Comparison of ENCODE assay signal across 11 mouse cellular contexts in the genomic region with DNA sequence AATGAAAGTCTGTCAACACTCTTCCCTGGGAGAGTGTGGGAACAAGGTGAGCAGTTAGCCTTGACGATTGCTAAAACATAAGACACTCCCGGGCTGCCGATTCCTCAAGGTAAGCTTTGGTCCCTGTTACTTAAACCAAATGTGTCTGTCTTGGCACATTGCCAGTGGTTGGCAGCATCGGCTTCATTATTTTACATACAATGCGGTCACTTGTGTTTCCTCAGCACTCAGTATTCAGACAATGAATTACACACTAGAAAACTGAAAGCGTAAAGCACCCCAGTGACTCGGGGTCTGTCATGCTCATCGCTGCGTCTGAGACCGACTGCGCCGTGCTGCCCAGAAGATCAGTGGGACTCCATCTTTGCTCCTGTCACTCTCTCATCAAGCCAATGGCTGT.
DNase-seq lines count a peak whose midpoint lies in the region; ATAC-seq and TF ChIP-seq lines count a peak whose summit lies in the region.
"Had no signal": no experiment of that assay in that cellular context is flagged by ENCODE, and none has a peak within 500 bp of the region (broad histone marks: within the 10 kb centered on the region; RNA-seq: fewer than 3 reads in every experiment).

No protein-coding gene starts in this region.

- H3K36me3 ChIP-seq in hindbrain, postnatal 0 days (ENCODE audit: insufficient read depth, low read length): no peaks in the 10 kb centered on the region
- no peaks in the 10 kb centered on the region for H3K36me3 ChIP-seq in midbrain, embryonic 13.5 days
- H3K36me3 ChIP-seq in liver, embryonic 12.5 days: no peaks in the 10 kb centered on the region
- H3K36me3 ChIP-seq: G1E had no signal

- no peak for TF ChIP-seq CTCF in hindbrain, postnatal 0 days (IDR thresholded peaks at IDR 0.05; ENCODE audit: low read depth)

- H3K4me1 ChIP-seq in hindbrain, postnatal 0 days (ENCODE audit: insufficient read depth, low read length): no peaks in the 10 kb centered on the region
- H3K4me1 ChIP-seq in midbrain, embryonic 13.5 days (replicated peaks): 0 out of 2 replicates have a peak, but pooled peaks cover 2% of the 10 kb centered on the region
- no peaks in the 10 kb centered on the region for H3K4me1 ChIP-seq in liver, embryonic 12.5 days

- peak overlapping the region; percentile 17 for H3K27ac ChIP-seq in hindbrain, postnatal 0 days
- H3K27ac ChIP-seq in midbrain, embryonic 13.5 days: peak overlapping the region; percentile 64; the same call in 1 of the 2 replicates
- no peak overlapping the region for H3K27ac ChIP-seq in liver, embryonic 12.5 days
- H3K27ac ChIP-seq: macrophage had no signal

- peak; percentile 10 for DNase-seq in ZHBTc4 (ENCODE audit: low read depth, low spot score)
- DNase-seq in cerebellum, postnatal 10 days: peak; percentile 74 to 81
- DNase-seq in hindbrain, postnatal 0 days (ENCODE audit: low spot score): peak; percentile 77
- no peak for DNase-seq in kidney, adult 9 months
- no peak for DNase-seq in urinary bladder, postnatal 25 days (ENCODE audit: low spot score)
- DNase-seq: kidney, adult 18-20 months had no signal

- H3K9ac ChIP-seq in hindbrain, postnatal 0 days (replicated peaks; ENCODE audit: low read length): no peak overlapping the region; the same call in 1 of the 2 replicates
- H3K9ac ChIP-seq in midbrain, embryonic 13.5 days (replicated peaks): no peak overlapping the region
- no peak overlapping the region for H3K9ac ChIP-seq in liver, embryonic 12.5 days

- ATAC-seq in hindbrain, postnatal 0 days: peak; percentile 81
- ATAC-seq in midbrain, embryonic 13.5 days: peak; percentile 84
- no peak for ATAC-seq in megakaryocyte progenitor cell, adult 5-6 weeks (replicated peaks; ENCODE audit: poor library complexity)
- ATAC-seq in liver, embryonic 12.5 days: no peak

- no peaks in the 10 kb centered on the region for H3K9me3 ChIP-seq in hindbrain, postnatal 0 days (ENCODE audit: low read length)
- H3K9me3 ChIP-seq in midbrain, embryonic 13.5 days: no peaks in the 10 kb centered on the region
- H3K9me3 ChIP-seq in liver, embryonic 12.5 days (replicated peaks): no peaks in the 10 kb centered on the region
- H3K9me3 ChIP-seq: G1E had no signal

- 19% methylated on average over 12 of the region's 12 CpGs for WGBS in hindbrain, postnatal 0 days
- WGBS in midbrain, embryonic 13.5 days: 58% methylated on average over 12 of the region's 12 CpGs
- WGBS in liver, embryonic 12.5 days (ENCODE audit: insufficient replicate concordance): 76% methylated on average over 12 of the region's 12 CpGs

- peak overlapping the region; percentile 23 for H3K4me3 ChIP-seq in hindbrain, postnatal 0 days (ENCODE audit: low read length)
- peak overlapping the region; percentile 22; the same call in 1 of the 2 replicates for H3K4me3 ChIP-seq in midbrain, embryonic 13.5 days (replicated peaks)
- H3K4me3 ChIP-seq in liver, embryonic 12.5 days: no peak overlapping the region

- no peaks in the 10 kb centered on the region for H3K27me3 ChIP-seq in hindbrain, postnatal 0 days (ENCODE audit: insufficient read depth, low read length)
- no peaks in the 10 kb centered on the region for H3K27me3 ChIP-seq in midbrain, embryonic 13.5 days
- H3K27me3 ChIP-seq in liver, embryonic 12.5 days (replicated peaks): no peaks in the 10 kb centered on the region

- H3K4me2 ChIP-seq in hindbrain, postnatal 0 days (ENCODE audit: low read depth, low read length): peak overlapping the region; percentile 49
- H3K4me2 ChIP-seq in midbrain, embryonic 13.5 days (replicated peaks): peak overlapping the region; percentile 32; the same call in 1 of the 2 replicates
- no peak overlapping the region for H3K4me2 ChIP-seq in liver, embryonic 12.5 days

Comparison
In these comparisons a context has a peak if more than half of its experiments do, and no peak if none do; other contexts are left out.
1. DNase-seq: peak in ZHBTc4 (single experiment), cerebellum, postnatal 10 days (2 of 2) and hindbrain, postnatal 0 days (single experiment); none in kidney, adult 9 months (single experiment) and urinary bladder, postnatal 25 days (single experiment).
2. ATAC-seq: peak in hindbrain, postnatal 0 days (single experiment) and midbrain, embryonic 13.5 days (single experiment); none in megakaryocyte progenitor cell, adult 5-6 weeks (single experiment) and liver, embryonic 12.5 days (single experiment).